Mouse (Mus musculus) lung, embryonic 14.5 days (tissue): ENCODE data around the gene Stx4a. TPM values are rescaled to one million over a fixed set of nuclear protein-coding genes. Genes with fewer than 3 reads are reported as not detected.

Experiments used
- ATAC-seq: fragments of 200-750 bp; cut with Nextera tagmentation; 2 replicates; pipeline ENCODE4 v1.8.0; 2017; ENCODE audit warnings: mild to moderate bottlenecking, moderate TSS enrichment, moderate library complexity; ENCODE audit not compliant: insufficient read depth
- DNase-seq: peaks from one replicate; pipeline ENCODE4 v3.0.0-alpha.2; 2015
- H3K27ac ChIP-seq: fragments of 300-500 bp; sonication (generic); 2 replicates; pipeline ENCODE4 v1.5.1; 2014; ENCODE audit warnings: low read depth, mild to moderate bottlenecking, moderate library complexity
- H3K27me3 ChIP-seq: fragments of 300-500 bp; sonication (generic); 2 replicates; pipeline ENCODE4 v1.6.1; 2014; ENCODE audit warnings: low read length, control low read depth; ENCODE audit not compliant: insufficient read depth
- H3K36me3 ChIP-seq: fragments of 300-500 bp; sonication (generic); 2 replicates; pipeline ENCODE4 v1.6.1; 2014; ENCODE audit warnings: control low read depth; ENCODE audit not compliant: insufficient read depth
- H3K4me1 ChIP-seq: fragments of 300-500 bp; sonication (generic); 2 replicates; pipeline ENCODE4 v1.6.1; 2014; ENCODE audit warnings: antibody characterized with exemption, control low read depth; ENCODE audit not compliant: insufficient read depth
- H3K4me2 ChIP-seq: fragments of 300-500 bp; sonication (generic); 2 replicates; pipeline ENCODE4 v1.6.1; 2014; ENCODE audit warnings: mild to moderate bottlenecking
- H3K4me3 ChIP-seq: fragments of 300-500 bp; sonication (generic); 2 replicates; pipeline ENCODE4 v1.5.1; 2014; ENCODE audit warnings: low read depth, low read length
- H3K9ac ChIP-seq: fragments of 300-500 bp; sonication (generic); 2 replicates; pipeline ENCODE4 v1.6.1; 2014
- H3K9me3 ChIP-seq: fragments of 300-500 bp; sonication (generic); 2 replicates; pipeline ENCODE4 v1.6.1; 2016; ENCODE audit warnings: low read depth, low read length, control low read depth
- CTCF ChIP-seq: IDR thresholded peaks from 2 replicates; pipeline ENCODE4 v1.5.1; 2016; ENCODE audit warnings: antibody characterized with exemption, low read depth
- WGBS: fragments of 180-500 bp; shearing (Covaris S2); extraction: QIAGEN DNeasy Blood & Tissue Kit; methylation state at CpG from one replicate; pipeline ENCODE4 v1.1.7; 2014; 5-methylcytosine and 5-hydroxymethylcytosine counted together
- polyA plus RNA-seq: library from polyadenylated mRNA; unstranded; fragments of >200 nt; fragmentation: Nextera tagmentation; extraction: Ambion mirVana; gene quantifications from 2 replicates; pipeline ENCODE4 v1.2.1, GENCODE M21; 2014

The Stx4a gene
- polyA plus RNA-seq, 1 experiment from 2014 or later: 19.7 TPM

DNA sequence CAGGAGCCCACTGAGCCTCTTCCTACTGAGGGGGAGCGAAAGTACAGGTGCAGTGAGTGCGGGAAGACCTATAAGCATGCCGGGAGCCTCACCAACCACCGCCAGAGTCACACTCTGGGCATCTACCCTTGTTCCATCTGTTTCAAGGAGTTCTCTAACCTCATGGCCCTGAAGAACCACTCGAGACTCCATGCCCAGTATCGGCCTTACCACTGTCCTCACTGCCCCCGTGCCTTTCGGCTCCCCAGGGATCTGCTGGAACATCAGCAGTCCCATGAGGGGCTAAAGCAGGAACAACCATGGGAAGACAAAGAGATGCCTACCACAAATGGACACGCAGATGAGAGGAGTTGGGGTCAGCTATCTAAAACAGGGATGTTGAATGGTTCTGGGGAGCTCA, 55.2 kb downstream of the Stx4a start:
- peaks cover 4% of the 10 kb centered on the region for H3K4me1 ChIP-seq
- ATAC-seq (no peak), DNase-seq (no peak)
- H3K27ac ChIP-seq: no peak overlapping the region
- no peaks in the 10 kb centered on the region for H3K9me3 ChIP-seq
- no peaks in the 10 kb centered on the region for H3K27me3 ChIP-seq
- 97% methylated on average over 9 of the region's 9 CpGs for WGBS
- no peak for TF ChIP-seq CTCF
- H3K9ac ChIP-seq: no peak overlapping the region
- no peak overlapping the region for H3K4me3 ChIP-seq
- peaks cover 60% of the 10 kb centered on the region for H3K36me3 ChIP-seq
- H3K4me2 ChIP-seq: no peak overlapping the region

DNA sequence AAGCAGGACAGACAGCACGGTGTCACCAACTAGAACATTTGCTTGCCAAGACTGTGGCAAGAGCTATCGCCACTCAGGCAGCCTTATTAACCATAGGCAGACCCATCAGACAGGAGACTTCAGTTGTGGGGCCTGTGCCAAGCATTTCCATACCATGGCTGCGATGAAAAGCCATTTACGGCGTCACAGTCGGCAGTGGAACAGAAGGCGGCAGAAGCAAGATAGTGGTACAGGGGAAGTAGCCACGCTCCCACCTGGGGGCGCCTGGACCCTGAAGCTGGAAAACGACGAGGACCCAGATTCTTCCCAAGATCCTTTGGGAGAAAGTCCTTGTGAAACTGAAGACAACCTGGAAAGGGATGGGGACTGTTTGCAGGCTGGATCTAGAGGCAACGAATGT, 56.3 kb downstream of the Stx4a start:
- Histone ChIP-seq H3K4me1 (no peaks in the 10 kb centered on the region), H3K4me3 (no peak overlapping the region), H3K4me2 (no peak overlapping the region), H3K27ac (no peak overlapping the region), H3K9me3 (no peaks in the 10 kb centered on the region), H3K9ac (no peak overlapping the region), H3K27me3 (no peaks in the 10 kb centered on the region), H3K36me3 (peaks cover 71% of the 10 kb centered on the region)
- WGBS: 82% methylated on average over 12 of the region's 12 CpGs
- DNase-seq (no peak), ATAC-seq (no peak)
- 0 out of 2 replicates have a peak, but pooled peaks have one; percentile 3 for TF ChIP-seq CTCF

GRCm38 (mm10) chr7:127885951-127886350, 61.9 kb downstream of the Stx4a start:
- Histone ChIP-seq H3K4me2 (no peak overlapping the region), H3K4me1 (no peaks in the 10 kb centered on the region), H3K36me3 (peaks cover 90% of the 10 kb centered on the region), H3K27ac (no peak overlapping the region), H3K9ac (no peak overlapping the region), H3K4me3 (no peak overlapping the region), H3K9me3 (no peaks in the 10 kb centered on the region), H3K27me3 (no peaks in the 10 kb centered on the region)
- DNase-seq (peak; percentile 45), ATAC-seq (no peak; the same call in 1 of the 2 replicates)
- 58% methylated on average over 6 of the region's 6 CpGs for WGBS
- no peak for TF ChIP-seq CTCF

DNA sequence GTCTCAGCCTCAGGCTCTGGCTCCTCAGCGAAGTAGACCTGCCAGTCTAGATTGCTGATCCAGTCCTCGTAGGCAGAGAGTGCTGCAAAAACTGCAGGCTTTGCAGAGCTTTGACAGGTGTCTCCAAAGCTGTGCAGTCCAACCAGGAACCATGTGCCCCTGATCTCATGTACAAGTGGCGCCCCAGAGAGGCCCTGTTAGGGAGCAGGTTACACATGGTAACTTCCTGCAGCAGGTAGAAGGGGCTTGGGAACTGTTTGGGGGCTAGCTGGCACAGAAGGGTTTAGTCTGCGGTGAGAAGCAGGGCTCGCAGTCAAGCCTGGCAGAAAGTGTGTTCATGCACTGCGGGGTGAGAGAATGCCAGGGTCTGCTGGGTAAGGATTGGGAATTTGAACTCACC, 62.5 kb downstream of the Stx4a start:
- Histone ChIP-seq H3K4me2 (no peak overlapping the region), H3K4me3 (no peak overlapping the region), H3K27ac (no peak overlapping the region), H3K27me3 (no peaks in the 10 kb centered on the region), H3K36me3 (peaks cover 87% of the 10 kb centered on the region), H3K9me3 (no peaks in the 10 kb centered on the region), H3K9ac (no peak overlapping the region), H3K4me1 (no peaks in the 10 kb centered on the region)
- no peak for ATAC-seq
- WGBS: 93% methylated on average over 6 of the region's 6 CpGs
- no peak for TF ChIP-seq CTCF
- DNase-seq: no peak

DNA sequence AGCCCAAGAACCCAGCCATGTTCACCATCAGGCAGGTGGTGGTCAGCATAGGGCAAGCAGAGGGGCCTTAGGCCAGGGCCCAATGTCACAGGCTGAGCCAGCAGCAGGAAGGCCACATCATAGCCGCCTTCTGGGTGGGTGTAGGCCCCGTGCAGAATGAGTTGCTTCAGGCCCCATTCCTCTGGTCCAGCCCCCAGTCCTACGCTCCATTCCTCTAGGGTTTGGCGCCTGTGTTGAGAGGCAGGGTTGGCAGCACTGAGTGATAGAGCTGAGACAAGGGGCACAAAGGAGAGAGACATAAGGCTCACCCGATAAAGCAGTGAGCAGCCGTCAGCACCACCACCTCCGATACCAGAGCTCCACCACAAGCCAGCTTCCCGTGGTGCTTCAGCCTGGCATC, 63.1 kb downstream of the Stx4a start:
- Histone ChIP-seq H3K27ac (no peak overlapping the region), H3K36me3 (peaks cover 83% of the 10 kb centered on the region), H3K9me3 (no peaks in the 10 kb centered on the region), H3K4me2 (no peak overlapping the region), H3K27me3 (no peaks in the 10 kb centered on the region), H3K4me1 (no peaks in the 10 kb centered on the region), H3K4me3 (no peak overlapping the region), H3K9ac (no peak overlapping the region)
- no peak for ATAC-seq
- WGBS: 72% methylated on average over 8 of the region's 8 CpGs
- DNase-seq: no peak
- no peak for TF ChIP-seq CTCF

- Histone ChIP-seq H3K4me1 (no peaks in the 10 kb centered on the region), H3K4me3 (no peak overlapping the region), H3K27me3 (no peaks in the 10 kb centered on the region), H3K27ac (no peak overlapping the region), H3K9ac (no peak overlapping the region), H3K4me2 (no peak overlapping the region), H3K36me3 (peaks cover 82% of the 10 kb centered on the region), H3K9me3 (no peaks in the 10 kb centered on the region)
- DNase-seq (no peak), ATAC-seq (no peak)
- no peak for TF ChIP-seq CTCF
- 81% methylated on average over 3 of the region's 3 CpGs for WGBS
Measured at GRCm38 (mm10) chr7:127887781-127888180, 63.7 kb downstream of the Stx4a start.

DNA sequence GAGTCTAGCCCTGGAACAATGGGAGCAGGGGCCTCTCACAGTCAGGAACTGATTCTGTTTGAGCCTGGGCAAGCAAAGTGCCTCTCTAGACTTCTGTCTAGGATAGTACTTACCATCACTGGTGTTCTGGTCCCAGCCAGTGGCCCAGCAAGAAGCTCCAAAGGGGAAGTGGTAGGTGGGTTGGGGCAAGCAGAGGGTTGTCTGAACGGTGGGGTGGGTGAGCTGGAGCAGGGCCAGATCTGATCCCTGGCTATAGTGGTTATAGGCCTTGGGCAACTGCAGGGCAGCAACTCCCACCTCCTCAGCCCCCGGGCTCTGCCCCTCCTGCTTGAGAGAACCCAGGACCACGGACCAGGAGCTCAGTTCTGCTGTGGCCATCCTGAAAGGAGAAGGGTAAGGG, 64.7 kb downstream of the Stx4a start:
- TF ChIP-seq CTCF: no peak
- DNase-seq (no peak), ATAC-seq (no peak)
- Histone ChIP-seq H3K9me3 (no peaks in the 10 kb centered on the region), H3K27ac (no peak overlapping the region), H3K4me1 (no peaks in the 10 kb centered on the region), H3K4me3 (no peak overlapping the region), H3K9ac (no peak overlapping the region), H3K36me3 (peaks cover 82% of the 10 kb centered on the region), H3K27me3 (no peaks in the 10 kb centered on the region), H3K4me2 (no peak overlapping the region)
- WGBS: 70% methylated on average over 3 of the region's 3 CpGs

GRCm38 (mm10) chr7:127890798-127891197, 66.7 kb downstream of the Stx4a start, which contains the start of gene Prss53:
Gene Prss53, minus strand, starts transcription at chr7:127890970.
- Histone ChIP-seq H3K27ac (no peak within 1 kb of the TSS), H3K9ac (no peak within 1 kb of the TSS), H3K9me3 (no peaks in the 10 kb centered on the region), H3K27me3 (no peaks in the 10 kb centered on the region), H3K4me3 (no peak within 1 kb of the TSS), H3K36me3 (peaks cover 64% of the 10 kb centered on the region), H3K4me1 (peaks cover 8% of the 10 kb centered on the region), H3K4me2 (no peak within 1 kb of the TSS)
- ATAC-seq (no peak), DNase-seq (peak; percentile 46)
- 16% methylated on average over 4 of the region's 4 CpGs for WGBS
- TF ChIP-seq CTCF: no peak
